Mouse (Mus musculus) Patski (cell line): ENCODE data around the gene Tbc1d32. TPM values are rescaled to one million over a fixed set of nuclear protein-coding genes. Genes with fewer than 3 reads are reported as not detected.

Source experiments
- ATAC-seq: fragments of 100-300 bp; one replicate; pipeline ENCODE4 v1.8.0; 2021
- CTCF ChIA-PET: fragments of 350-600 bp; sonication (Branson Sonifier 250); formaldehyde crosslinking; loops from one replicate; lab custom pipeline; 2022; ENCODE audit warnings: inconsistent platforms; lab: Charles Lee
- POLR2A ChIA-PET: fragments of 350-600 bp; sonication (Branson Sonifier 250); formaldehyde crosslinking; loops from one replicate; lab custom pipeline; 2022; ENCODE audit warnings: antibody characterized with exemption, inconsistent platforms; lab: Charles Lee
- DNase-seq: peaks from one replicate; pipeline ENCODE4 v3.0.0-alpha.2; 2011; ENCODE audit warnings: low read depth, low spot score
- H3K27me3 ChIP-seq: fragments of 371-371 bp; one replicate; pipeline ENCODE4 v1.5.1; 2021
- CTCF ChIP-seq: fragments of 100-300 bp; IDR thresholded peaks from one replicate; pipeline ENCODE4 v1.5.1; 2021
- in situ Hi-C: fragments of 300-500 bp; cut with MboI; formaldehyde crosslinking; loops from 3 replicates; pipeline ENCODE4 v1.11.1; 2018; ENCODE audit warnings: low pct_unique_long_range_greater_than_20kb, mixed read lengths
- polyA plus RNA-seq: library from polyadenylated mRNA; unstranded; gene quantifications from one replicate; pipeline ENCODE4 v1.2.3, GENCODE M21; 2021

Gene Tbc1d32
- polyA plus RNA-seq, 1 experiment from 2014 or later, result 5.2 TPM

GRCm38 (mm10) chr10:56165758-56166157 lies 62.7 kb downstream of the Tbc1d32 start:
- DNase-seq, result no peak
- no peaks in the 10 kb centered on the region for H3K27me3 ChIP-seq
- in situ Hi-C loops, result no loop called here
- no peak for TF ChIP-seq CTCF
- ChIA-PET POLR2A (no interaction called here), CTCF (no interaction called here)
- no peak for ATAC-seq

DNA sequence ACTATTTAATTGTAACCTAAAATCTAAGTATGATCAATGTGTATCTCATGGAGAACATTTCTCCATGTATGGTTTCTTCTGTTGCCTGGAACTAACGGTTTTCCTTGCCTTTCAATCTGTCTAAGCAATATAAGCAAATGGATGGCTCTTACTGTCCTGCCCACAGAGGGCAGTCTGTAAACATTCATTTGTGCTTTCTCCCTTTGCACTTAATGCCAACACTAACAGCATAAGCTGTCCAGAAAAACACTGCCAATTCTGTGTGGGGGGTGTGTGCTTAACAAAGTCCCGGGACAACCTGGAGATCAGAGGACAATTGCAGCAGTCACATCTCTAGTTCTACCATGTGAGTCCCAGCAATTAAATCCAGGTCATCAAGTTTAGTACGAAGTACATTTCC lies 64.1 kb downstream of the Tbc1d32 start:
- ATAC-seq, result no peak
- POLR2A ChIA-PET, result no interaction called here
- TF ChIP-seq CTCF, result no peak
- CTCF ChIA-PET, result interaction anchor here (1.6 kb wide), 1 partner anchor 58 kb away, joined by 4 read pairs; the partner anchor contains the start of gene Msl3l2
- H3K27me3 ChIP-seq, result no peaks in the 10 kb centered on the region
- in situ Hi-C loops, result no loop called here
- no peak for DNase-seq

- in situ Hi-C loops, result no loop called here
- no peaks in the 10 kb centered on the region for H3K27me3 ChIP-seq
- CTCF ChIA-PET, result interaction anchor here (0.7 kb wide), 1 partner anchor 25 kb away, joined by 3 read pairs; no protein-coding TSS in a partner anchor
- DNase-seq, result peak; percentile 6
- POLR2A ChIA-PET, result no interaction called here
- peak; percentile 54 for ATAC-seq
- no peak for TF ChIP-seq CTCF
Measured at GRCm38 (mm10) chr10:56158748-56159147, 69.7 kb downstream of the Tbc1d32 start.

GRCm38 (mm10) chr10:56158207-56158606 lies 70.3 kb downstream of the Tbc1d32 start:
- ChIA-PET POLR2A (no interaction called here), CTCF (no interaction called here)
- ATAC-seq (no peak), DNase-seq (no peak)
- no peak for TF ChIP-seq CTCF
- in situ Hi-C loops, result no loop called here
- H3K27me3 ChIP-seq, result no peaks in the 10 kb centered on the region

DNA sequence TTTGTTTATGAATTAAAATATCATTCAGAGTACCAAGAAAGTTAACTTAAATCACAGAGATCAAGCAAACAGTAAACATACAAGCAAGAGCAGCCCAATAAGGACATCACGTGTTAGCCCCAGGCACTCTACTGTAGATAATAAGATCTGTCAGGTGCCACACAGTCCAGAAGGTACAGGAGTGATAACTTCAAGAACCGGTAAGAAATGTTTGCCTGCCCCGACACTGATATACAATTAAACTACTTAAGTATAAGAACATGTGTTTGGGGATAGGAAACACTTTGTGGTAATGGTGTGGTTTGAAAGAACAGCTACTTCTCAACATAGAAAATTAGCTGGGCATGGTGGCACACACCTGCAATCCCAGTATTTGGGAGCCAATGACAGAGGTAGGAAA lies 71.5 kb downstream of the Tbc1d32 start:
- H3K27me3 ChIP-seq, result no peaks in the 10 kb centered on the region
- no peak for ATAC-seq
- ChIA-PET CTCF (no interaction called here), POLR2A (no interaction called here)
- DNase-seq, result no peak
- TF ChIP-seq CTCF, result no peak
- in situ Hi-C loops, result no loop called here

GRCm38 (mm10) chr10:56148920-56149319 lies 79.6 kb downstream of the Tbc1d32 start:
- H3K27me3 ChIP-seq, result no peaks in the 10 kb centered on the region
- ChIA-PET CTCF (interaction anchor here (1.8 kb wide), 1 partner anchor 22 kb away, joined by 4 read pairs; no protein-coding TSS in a partner anchor), POLR2A (interaction anchor here (0.7 kb wide), 1 partner anchor 20 kb away, joined by 3 read pairs; no protein-coding TSS in a partner anchor)
- TF ChIP-seq CTCF, result no peak
- no peak for DNase-seq
- ATAC-seq, result no peak
- in situ Hi-C loops, result no loop called here

GRCm38 (mm10) chr10:56137191-56137590 lies 91.3 kb downstream of the Tbc1d32 start:
- in situ Hi-C loops, result no loop called here
- no peak for TF ChIP-seq CTCF
- DNase-seq (no peak), ATAC-seq (no peak)
- no peaks in the 10 kb centered on the region for H3K27me3 ChIP-seq
- POLR2A ChIA-PET, result no interaction called here
- CTCF ChIA-PET, result interaction anchor here (1.0 kb wide), 1 partner anchor 8 kb away, joined by 3 read pairs; no protein-coding TSS in a partner anchor

DNA sequence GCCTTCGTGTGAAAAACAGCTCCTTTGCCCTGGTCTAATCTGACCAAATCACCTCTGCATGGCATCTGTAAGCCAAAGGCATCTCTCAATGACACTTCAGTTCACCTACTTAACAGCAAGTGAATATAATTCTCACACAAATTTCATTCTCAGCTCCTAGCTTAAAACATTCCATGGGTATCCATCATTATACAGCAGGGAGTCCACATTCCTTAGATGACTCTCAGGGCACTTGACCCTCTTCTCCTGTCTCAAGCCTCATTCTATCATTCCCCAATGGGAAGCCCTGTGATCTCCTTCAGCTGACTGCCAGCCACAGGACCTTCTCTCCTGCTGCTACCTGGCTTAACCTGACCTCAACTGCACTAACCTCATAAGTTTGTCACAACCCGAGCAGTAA lies 98.8 kb downstream of the Tbc1d32 start:
- no peak for TF ChIP-seq CTCF
- ATAC-seq (no peak), DNase-seq (no peak)
- ChIA-PET POLR2A (no interaction called here), CTCF (interaction anchor here (1.1 kb wide), 1 partner anchor 8 kb away, joined by 3 read pairs; no protein-coding TSS in a partner anchor)
- in situ Hi-C loops, result no loop called here
- H3K27me3 ChIP-seq, result no peaks in the 10 kb centered on the region

DNA sequence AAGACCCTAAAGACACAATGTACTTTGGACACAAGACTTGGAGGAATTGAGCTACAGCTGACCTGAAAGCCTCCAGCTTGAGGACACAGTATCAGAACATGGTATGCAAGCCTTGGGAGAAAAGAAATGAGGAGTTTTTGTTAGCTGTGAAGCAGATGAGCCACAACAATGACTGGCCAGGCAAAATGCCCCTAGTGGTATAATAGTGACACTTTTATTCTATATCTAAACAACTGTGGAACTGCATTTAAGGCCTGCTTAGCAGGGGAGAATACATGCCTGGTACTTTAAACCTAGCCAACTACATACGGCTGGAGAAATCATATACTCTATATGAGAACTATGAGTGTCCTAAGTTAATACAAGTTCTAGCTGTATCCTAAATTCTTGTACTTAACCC lies 101.5 kb downstream of the Tbc1d32 start:
- in situ Hi-C loops, result no loop called here
- POLR2A ChIA-PET, result no interaction called here
- CTCF ChIA-PET, result interaction anchor here (1.2 kb wide), 2 partner anchors 19 to 22 kb away, joined by 3 to 4 read pairs; no protein-coding TSS in a partner anchor
- TF ChIP-seq CTCF, result peak; percentile 23
- no peak for ATAC-seq
- no peaks in the 10 kb centered on the region for H3K27me3 ChIP-seq
- DNase-seq, result no peak

DNA sequence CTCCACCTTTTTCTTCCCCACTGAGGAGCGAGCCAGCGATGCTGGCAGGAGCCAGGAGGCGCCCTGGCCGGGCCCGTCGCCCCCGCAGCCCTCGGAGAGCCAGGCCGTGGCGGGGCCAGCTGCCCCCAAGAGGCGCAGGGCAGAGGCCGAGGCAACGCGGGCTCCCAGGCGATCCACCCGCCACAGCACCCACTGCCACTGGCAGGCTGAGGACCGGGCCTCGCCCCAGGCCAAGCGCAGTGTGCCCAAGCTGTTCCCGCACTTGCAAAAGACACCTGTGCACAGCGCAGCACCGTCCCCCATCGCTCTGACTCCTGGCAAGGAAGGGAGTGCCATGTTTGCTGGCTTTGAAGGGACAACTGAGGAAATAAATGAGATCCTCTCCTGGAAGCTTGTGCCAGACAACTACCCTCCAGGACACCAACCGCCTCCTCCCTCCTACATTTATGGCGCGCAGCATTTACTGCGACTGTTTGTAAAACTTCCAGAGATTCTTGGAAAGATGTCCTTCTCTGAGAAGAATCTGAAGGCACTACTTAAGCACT lies 112.8 kb downstream of the Tbc1d32 start:
- no peak for TF ChIP-seq CTCF
- in situ Hi-C loops, result no loop called here
- CTCF ChIA-PET, result interaction anchor here (4.4 kb wide), 1 partner anchor 9 kb away, joined by 13 read pairs; the partner anchor contains the start of gene Msl3l2
- ATAC-seq (no peak), DNase-seq (no peak)
- no peaks in the 10 kb centered on the region for H3K27me3 ChIP-seq
- POLR2A ChIA-PET, result no interaction called here

DNA sequence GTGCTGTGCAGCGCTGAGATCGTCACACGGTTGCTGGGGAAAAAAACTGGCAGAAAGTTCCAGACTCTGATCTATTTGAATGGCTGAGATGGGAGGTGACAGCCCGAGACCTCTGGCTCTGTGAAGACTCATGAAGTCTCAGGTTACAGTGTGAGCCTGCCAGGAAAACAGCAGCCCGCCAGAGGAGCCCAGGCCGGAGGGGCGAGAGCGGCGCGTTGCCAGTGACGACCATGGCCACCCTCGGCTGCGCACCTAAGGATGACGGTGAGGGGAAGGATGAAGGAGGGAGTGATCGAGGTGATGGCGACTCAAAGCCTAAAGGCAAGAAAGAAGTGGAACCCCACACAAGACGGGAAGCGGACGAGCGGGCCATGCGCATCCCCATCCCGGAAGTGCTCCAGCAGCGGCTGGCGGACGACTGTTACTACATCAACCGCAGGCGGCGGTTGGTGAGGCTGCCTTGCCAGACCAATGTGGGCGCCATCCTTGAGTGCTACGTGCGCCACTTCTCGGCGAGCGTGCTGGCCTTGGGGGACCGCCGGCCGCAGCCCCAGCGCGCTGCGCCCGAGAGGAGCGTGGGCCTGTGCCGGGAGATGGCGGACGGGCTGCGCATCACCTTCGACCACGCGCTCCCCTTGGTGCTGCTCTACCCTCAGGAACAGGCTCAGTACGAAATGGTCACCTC lies 113.4 kb downstream of the Tbc1d32 start:
- in situ Hi-C loops, result no loop called here

More for the DNA sequence above, 113.4 kb downstream of the Tbc1d32 start:
- no peaks in the 10 kb centered on the region for H3K27me3 ChIP-seq
- ChIA-PET POLR2A (no interaction called here), CTCF (interaction anchor here (4.4 kb wide), 1 partner anchor 9 kb away, joined by 13 read pairs; the partner anchor contains the start of gene Msl3l2)
- TF ChIP-seq CTCF, result no peak
- ATAC-seq (no peak), DNase-seq (no peak)
